Mouse (Mus musculus): Measurements from ENCODE around the gene Ednra. TPM values are rescaled to one million over a fixed set of nuclear protein-coding genes. Genes with fewer than 3 reads are reported as not detected.

The Ednra gene
- 14.9 and 19.2 TPM in 2 replicates for polyA plus RNA-seq (2012; rRNA removed)

DNA sequence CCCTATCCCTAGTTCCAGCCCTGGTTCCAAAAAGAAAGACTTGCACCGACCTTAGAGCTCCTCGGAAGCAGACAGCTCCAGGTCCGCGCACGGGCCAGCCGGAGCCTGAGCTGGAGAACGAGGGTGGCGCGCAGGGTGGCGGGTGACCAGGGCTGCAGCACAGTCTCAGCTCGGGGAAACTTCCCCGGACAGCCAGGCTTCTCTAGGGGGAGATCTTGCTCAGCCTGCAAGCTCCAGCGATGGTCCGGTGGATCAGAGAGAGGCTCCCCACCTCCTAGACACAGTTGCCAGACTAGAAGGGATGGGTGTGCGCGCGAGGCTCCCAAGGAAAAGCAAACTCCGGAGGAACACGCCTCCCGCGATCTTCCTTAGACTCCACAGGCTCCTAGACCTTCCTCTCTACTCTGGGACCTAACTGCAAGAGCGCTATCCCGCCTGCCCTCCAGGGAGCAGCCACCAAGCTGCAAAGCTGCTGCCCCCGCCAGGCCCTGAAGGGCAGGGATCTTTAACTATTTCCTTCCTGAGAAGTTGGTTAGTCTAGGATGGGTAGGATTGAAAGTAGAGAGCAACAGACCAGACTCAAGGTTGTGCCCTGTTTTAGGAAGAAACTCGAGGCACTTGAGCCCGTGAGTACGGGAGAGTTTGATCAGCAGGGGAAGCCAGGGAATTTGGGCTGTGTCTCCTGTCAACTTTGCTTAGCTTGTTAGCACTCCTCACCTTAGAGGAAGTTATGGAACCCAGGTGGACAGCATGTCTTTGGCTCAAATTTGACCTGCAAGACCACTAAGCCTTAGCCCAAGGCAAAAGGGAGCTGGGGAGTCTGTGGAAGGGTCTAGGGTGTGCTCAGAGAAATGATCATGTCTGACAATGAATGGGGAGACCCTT lies at the start of gene Ednra:
Ednra (minus strand) TSS at position 419 of the 885 bp plus-strand sequence.
- no peak for DNase-seq (ENCODE audit: low read depth)

DNA sequence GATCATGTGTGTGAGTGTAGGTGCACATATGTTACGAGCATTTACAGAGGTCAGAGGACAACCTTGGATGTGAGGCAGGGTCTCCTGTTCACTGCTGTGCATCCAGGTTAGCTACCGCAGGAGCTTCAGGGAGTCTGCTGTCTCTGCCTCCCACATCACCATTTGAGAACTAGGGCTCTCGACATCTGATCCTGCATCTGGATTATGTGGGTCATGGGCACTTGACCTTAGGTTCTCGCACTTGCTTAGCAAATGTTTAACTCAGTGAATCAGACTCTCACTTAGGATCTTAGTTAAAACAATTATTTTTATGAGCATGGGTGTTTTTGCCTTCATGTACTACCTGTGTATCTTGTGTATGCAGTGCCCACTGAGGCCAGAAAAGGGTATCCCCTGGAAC lies 49.6 kb upstream of the Ednra start:
- DNase-seq (ENCODE audit: low read depth): no peak

DNA sequence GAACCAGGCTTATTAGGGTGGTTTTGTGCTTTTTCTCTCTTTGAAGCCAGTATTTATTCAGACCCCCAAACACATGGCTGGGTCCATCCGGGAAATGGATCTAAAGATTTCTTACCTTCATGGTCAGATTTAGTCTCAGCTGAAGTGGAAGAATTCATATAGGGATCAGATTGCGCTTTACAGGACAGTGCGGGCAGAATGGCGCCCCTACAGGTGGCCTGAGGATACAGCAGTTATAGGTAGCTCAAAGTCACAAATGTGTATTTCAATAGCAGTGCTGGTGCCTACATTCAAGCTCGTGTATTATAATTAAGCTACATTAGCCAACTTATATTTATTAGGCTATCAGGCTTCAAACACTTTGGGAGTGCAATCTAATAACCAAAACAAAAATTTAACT lies 49.0 kb upstream of the Ednra start:
- DNase-seq (ENCODE audit: low read depth): no peak

DNA sequence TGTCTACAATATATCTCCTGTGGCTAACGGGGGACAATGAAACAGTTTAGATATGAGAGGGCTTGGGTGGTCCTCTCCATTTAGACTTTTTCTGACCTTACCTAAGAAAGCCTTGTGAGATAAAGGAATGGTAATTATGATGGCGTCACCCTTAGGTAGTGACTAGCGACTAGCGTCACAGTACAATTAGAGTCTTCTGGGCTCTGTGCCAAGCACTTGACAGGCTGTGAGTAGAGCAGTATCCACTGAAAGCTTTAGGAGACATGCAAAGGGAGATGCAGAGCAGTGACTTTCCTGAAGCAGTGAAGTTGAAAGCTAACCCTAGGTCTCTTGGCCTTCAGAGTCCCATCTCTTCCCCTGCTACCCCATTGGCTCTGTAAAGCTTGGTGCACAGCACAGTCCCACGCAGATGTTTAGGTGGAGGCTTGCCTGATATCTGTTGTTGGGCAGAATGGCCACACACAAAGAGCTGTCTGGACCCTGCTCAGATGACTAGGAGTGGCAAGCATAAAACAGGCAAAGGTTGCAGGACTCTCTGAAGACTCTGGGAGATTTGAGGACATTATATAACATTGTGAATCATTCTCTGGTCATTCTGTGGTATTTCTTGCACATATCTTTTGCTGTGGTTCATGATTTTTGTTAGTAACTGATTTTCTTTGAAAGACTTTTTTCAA lies 48.1 kb upstream of the Ednra start:
- DNase-seq (ENCODE audit: low read depth): no peak

DNA sequence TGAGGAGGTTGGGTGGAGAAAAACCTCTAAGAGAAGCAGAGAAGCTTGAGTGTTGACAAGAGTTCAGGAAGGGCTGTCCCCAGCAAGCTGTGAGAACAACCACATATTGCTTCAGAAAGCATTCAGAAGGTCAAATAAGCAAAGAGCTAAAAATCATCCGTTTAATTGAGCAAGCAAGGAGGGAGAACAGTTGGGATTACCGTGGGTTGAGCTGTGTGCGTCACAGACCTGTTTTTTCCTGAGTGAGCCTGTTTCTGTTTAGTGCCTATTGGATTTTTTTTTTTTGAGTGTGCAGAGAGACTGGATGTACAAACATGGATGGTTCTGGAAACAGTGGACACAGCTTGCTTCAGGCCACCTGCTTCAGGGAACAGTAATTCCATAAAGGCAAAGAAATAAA lies 46.7 kb upstream of the Ednra start:
- no peak for DNase-seq (ENCODE audit: low read depth)

DNA sequence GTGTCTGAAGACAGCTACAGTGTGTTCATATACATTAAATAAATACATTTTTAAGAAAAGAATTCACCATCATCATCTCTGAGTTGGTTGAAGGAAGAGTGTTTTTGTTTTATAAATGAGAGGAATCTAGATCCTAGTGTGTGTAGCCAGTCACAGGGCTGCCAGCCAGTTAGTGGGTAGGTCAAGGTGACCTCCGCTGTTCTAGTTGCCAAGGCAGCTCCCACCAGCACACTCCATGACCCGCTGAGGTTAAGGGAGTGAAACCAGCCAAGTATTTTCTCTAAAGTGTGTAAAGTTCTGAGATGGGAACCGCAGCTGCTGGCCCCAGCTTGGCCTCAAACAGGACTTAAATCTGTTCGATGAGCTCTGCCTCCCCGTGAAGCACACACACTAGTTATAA lies 44.7 kb upstream of the Ednra start:
- DNase-seq (ENCODE audit: low read depth): no peak

GRCm38 (mm10) chr8:77764253-77764652 lies 40.0 kb upstream of the Ednra start:
- DNase-seq (ENCODE audit: low read depth): no peak

- no peak for DNase-seq (ENCODE audit: low read depth)
Measured at GRCm38 (mm10) chr8:77762967-77763366, 38.7 kb upstream of the Ednra start.

- DNase-seq (ENCODE audit: low read depth): no peak
Measured at GRCm38 (mm10) chr8:77755441-77755840, 31.2 kb upstream of the Ednra start.

DNA sequence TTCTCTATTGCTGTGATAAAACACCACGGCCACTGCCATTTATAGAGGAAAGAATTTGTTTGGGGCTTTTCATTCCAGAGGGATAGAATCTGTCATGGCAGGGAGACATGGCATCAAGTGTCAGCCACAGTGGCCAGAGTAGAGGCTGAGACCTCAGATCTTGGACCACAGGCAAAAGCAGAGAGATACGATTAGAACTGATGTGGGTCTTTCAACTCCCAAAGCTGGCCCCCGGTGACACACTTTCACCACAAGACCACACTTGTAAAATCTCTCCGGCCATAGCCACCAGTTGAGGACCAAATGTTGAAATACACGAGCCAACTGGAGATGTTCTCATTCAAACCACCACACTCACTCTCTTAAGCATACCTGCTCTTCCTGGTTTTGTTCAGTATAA lies 29.5 kb upstream of the Ednra start:
- DNase-seq (ENCODE audit: low read depth): no peak

- DNase-seq (ENCODE audit: low read depth): no peak
Measured at GRCm38 (mm10) chr8:77752041-77752440, 27.8 kb upstream of the Ednra start.

DNA sequence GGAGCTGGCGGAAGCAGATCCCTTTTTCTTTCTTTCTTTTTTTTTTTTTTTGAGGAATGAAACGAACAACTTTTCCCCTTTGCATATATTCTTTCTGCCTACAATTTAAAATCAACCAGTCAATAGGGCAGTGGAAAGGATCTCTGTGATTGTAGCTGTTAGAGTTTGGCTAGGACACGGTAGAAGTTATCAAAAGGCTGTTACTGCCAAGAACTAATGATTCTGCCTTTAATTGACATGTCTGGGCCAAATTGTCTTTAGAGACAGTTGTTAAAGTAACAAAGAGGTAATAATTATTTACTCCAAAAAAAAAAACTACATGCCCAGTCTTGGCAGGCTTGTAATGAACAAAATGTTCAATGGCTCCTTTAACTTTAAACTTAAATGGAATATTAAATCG lies 26.1 kb upstream of the Ednra start:
- no peak for DNase-seq (ENCODE audit: low read depth)

DNA sequence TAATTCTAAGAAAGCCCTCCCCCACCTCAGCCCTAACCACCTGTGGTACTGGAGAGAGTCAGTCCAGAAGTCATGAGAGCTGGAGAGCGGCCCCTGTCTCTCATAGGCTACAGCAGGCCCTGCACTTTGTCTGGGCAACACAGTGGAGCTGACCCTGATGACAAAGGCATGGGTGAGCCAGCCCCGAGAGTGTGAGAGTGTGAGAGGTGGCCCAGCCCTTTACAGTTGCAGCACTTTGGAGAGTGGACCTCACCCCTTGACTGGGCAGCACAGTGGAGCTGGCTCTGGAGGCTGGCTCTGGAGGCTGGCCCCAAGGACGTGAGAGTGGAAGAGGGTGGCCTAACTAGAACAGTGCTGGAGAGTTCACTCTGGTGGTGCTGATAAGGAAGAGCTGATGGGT lies 20.2 kb upstream of the Ednra start:
- DNase-seq (ENCODE audit: low read depth): no peak

DNA sequence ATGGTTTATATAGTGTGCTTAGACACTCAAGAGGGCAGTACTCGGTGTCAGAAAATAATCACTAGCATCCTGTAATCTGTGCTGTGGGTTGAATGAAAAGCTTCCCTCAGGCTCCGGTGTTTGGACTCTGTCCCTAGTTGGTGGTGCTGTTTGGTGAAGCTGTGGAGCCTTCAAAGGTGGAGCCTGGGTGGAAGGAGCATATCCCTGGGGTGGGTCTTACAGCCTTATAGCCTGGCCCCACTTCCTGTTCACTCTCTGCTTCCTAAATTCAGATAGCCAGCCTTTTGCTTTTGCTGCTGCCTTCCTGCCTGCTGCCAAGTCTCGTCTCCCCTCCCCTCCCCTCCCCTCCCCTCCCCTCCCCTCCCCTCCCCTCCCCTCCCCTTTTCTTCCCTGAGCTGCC lies 18.1 kb upstream of the Ednra start:
- DNase-seq (ENCODE audit: low read depth): no peak

GRCm38 (mm10) chr8:77741050-77741777 lies 16.9 kb upstream of the Ednra start:
- DNase-seq (ENCODE audit: low read depth): no peak

GRCm38 (mm10) chr8:77738419-77738818 lies 14.2 kb upstream of the Ednra start:
- DNase-seq (ENCODE audit: low read depth): no peak

DNA sequence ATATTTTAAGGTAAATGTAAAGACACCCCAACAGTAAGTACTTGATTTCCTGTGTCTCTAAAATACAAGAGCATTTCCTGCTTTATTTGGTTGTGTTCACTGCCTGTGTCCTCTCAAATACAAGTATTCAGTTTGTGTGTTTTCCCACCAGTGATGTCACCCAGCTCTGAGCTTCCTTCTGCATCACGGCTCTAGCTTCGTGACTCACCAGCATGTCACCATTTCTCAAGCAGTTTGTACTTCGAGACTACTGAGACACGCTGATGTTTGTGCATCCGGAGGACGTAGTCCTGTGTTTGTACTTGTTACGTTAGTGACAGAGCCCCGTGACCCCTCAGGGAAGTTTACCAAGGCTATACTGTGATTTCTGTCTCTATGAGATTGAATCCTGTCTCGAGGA lies 13.1 kb upstream of the Ednra start:
- DNase-seq (ENCODE audit: low read depth): no peak

DNA sequence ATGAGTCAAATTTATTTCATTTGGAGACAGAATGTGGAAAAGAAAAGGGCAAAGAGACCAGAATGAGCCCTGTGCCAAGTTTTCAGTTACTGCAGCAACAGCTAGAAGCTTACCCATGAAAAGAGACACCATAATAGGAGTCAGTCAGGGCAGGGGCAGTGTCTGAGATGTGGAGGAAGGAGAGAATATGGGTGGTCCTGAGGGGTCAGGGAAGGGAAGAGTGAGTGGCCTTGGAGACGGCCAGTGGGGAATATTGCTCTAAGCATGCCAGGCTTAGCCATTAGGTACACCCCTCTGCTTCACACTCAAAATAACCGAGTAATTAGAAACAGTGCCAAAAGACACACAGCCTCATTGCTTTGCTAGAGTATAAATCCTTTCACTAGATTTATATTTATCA lies 9.5 kb upstream of the Ednra start:
- no peak for DNase-seq (ENCODE audit: low read depth)

DNA sequence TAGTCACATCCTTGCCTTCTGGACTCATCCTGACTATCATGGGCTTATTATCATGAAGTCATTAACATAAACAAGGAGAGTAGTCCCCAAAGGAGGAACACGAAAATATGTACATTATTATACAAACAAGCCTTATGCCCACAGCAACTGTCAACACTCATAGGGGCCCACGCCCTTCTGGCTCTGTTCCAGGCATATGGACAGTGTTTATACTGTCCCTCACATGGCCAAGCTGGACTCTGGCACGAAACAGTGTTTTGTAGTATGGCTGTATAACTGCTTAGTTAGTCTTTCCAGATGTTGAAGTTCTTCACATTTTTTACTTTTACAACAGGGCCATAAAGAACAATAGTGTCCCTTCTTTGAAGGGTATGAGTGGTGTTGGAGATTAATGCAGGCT lies 8.7 kb upstream of the Ednra start:
- no peak for DNase-seq (ENCODE audit: low read depth)

- no peak for DNase-seq (ENCODE audit: low read depth)
Measured at GRCm38 (mm10) chr8:77725406-77725805, 1.1 kb upstream of the Ednra start.

- DNase-seq (ENCODE audit: low read depth): no peak
Measured at GRCm38 (mm10) chr8:77723534-77724045, 674 bp downstream of the Ednra start.

GRCm38 (mm10) chr8:77723018-77723417 lies 1.2 kb downstream of the Ednra start:
- DNase-seq (ENCODE audit: low read depth): no peak
